In genomic region chr19:45016341-45017215, GRCm38 (mm10) we compare ENCODE assay signal across 8 mouse cellular contexts. TPM values are rescaled to one million over a fixed set of nuclear protein-coding genes. Genes with fewer than 3 reads are reported as not detected.
DNase-seq lines count a peak whose midpoint lies in the region; ATAC-seq and TF ChIP-seq lines count a peak whose summit lies in the region.

No protein-coding gene starts in this region.

- peak; percentile 72 for DNase-seq in G1E (ENCODE audit: low spot score)
- peak; percentile 92 for DNase-seq in brain, adult 2 months (ENCODE audit: low read depth, low spot score)
- peak; percentile 80 for DNase-seq in forebrain, embryonic 11.5 days (ENCODE audit: low spot score)
- peak; percentile 92 for DNase-seq in heart, postnatal 10 days
- DNase-seq in kidney, postnatal 36 days = peak; percentile 94
- DNase-seq in ovary, postnatal 36 days (ENCODE audit: low spot score) = peak; percentile 82

- H3K4me1 ChIP-seq in G1E (ENCODE audit: insufficient read depth, low read depth, low read length) = peaks cover 76% of the 10 kb centered on the region
- H3K4me1 ChIP-seq in forebrain, embryonic 11.5 days (replicated peaks; ENCODE audit: control insufficient read depth, insufficient read depth, low read length) = peaks cover 31% of the 10 kb centered on the region
- peaks cover 68% of the 10 kb centered on the region for H3K4me1 ChIP-seq in lung, embryonic 15.5 days

- H3K27me3 ChIP-seq in G1E (ENCODE audit: insufficient read depth, low read length) = no peaks in the 10 kb centered on the region
- H3K27me3 ChIP-seq in forebrain, embryonic 11.5 days (ENCODE audit: control insufficient read depth, insufficient read depth, low read length) = no peaks in the 10 kb centered on the region
- H3K27me3 ChIP-seq in lung, embryonic 15.5 days = no peaks in the 10 kb centered on the region

- peak overlapping the region; percentile 90 for H3K4me2 ChIP-seq in forebrain, embryonic 11.5 days (ENCODE audit: low read depth, low read length, severe bottlenecking)
- peak overlapping the region; percentile 79 for H3K4me2 ChIP-seq in lung, embryonic 15.5 days

- TF ChIP-seq CTCF in G1E (IDR thresholded peaks at IDR 0.05; ENCODE audit: low read depth, low read length) = no peak

- H3K9me3 ChIP-seq in G1E (replicated peaks) = no peaks in the 10 kb centered on the region
- H3K9me3 ChIP-seq in forebrain, embryonic 11.5 days (ENCODE audit: control insufficient read depth, low read length) = no peaks in the 10 kb centered on the region
- H3K9me3 ChIP-seq in lung, embryonic 15.5 days = no peaks in the 10 kb centered on the region

- intact Hi-C loops in heart, postnatal 10 days (cut with DNase I) = no loop called here

- H3K36me3 ChIP-seq in G1E (replicated peaks) = peaks cover 35% of the 10 kb centered on the region
- no peaks in the 10 kb centered on the region; the same call in 1 of the 2 replicates for H3K36me3 ChIP-seq in forebrain, embryonic 11.5 days (ENCODE audit: control insufficient read depth, insufficient read depth, low read length)
- H3K36me3 ChIP-seq in lung, embryonic 15.5 days = peaks cover 8% of the 10 kb centered on the region

- H3K4me3 ChIP-seq in G1E (ENCODE audit: low read depth, low read length) = peak overlapping the region; percentile 76
- H3K4me3 ChIP-seq in forebrain, embryonic 11.5 days (ENCODE audit: low read depth, low read length) = peak overlapping the region; percentile 42
- peak overlapping the region; percentile 74 for H3K4me3 ChIP-seq in lung, embryonic 15.5 days

- 1% methylated on average over 17 of the region's 18 CpGs for WGBS in forebrain, embryonic 11.5 days
- WGBS in lung, embryonic 15.5 days = 1% methylated on average over 18 of the region's 18 CpGs

- H3K27ac ChIP-seq in forebrain, embryonic 11.5 days (ENCODE audit: low read depth, low read length) = peak overlapping the region; percentile 96
- peak overlapping the region; percentile 99 for H3K27ac ChIP-seq in lung, embryonic 15.5 days

- no peak for ATAC-seq in G1E (ENCODE audit: extremely low read depth, insufficient number of reproducible peaks, low FRiP score, poor library complexity, severe bottlenecking)
- ATAC-seq in forebrain, embryonic 11.5 days (replicated peaks; ENCODE audit: low FRiP score) = no peak; the same call in 1 of the 2 replicates
- ATAC-seq in lung, embryonic 15.5 days (ENCODE audit: borderline replicate concordance, extremely low read depth, low FRiP score, low TSS enrichment) = peak; percentile 52
- no peak for ATAC-seq in erythroid progenitor cell, adult 5-6 weeks (replicated peaks; ENCODE audit: low FRiP score, poor library complexity, severe bottlenecking)

- H3K9ac ChIP-seq in forebrain, embryonic 11.5 days (ENCODE audit: low read length) = peak overlapping the region; percentile 73
- H3K9ac ChIP-seq in lung, embryonic 15.5 days = peak overlapping the region; percentile 60

RNA-seq across cellular contexts. Expression of gene Lzts2, which starts 2.4 kb away (rescaled TPM):
- 25.6 and 32.7 TPM in 2 replicates for total RNA-seq in G1E (2014; fragmentation: Nextera tagmentation)
- 21.7 and 28.5 TPM in 2 replicates for total RNA-seq in G1E (2017)
- polyA plus RNA-seq in G1E (2012) = 122 and 157 TPM in 2 replicates
- polyA plus RNA-seq in forebrain, embryonic 11.5 days (2014; fragmentation: Nextera tagmentation; extraction: Ambion mirVana) = 52.7 and 56.9 TPM in 2 replicates
- 10 to 100 TPM; 60.9 to 77.8 TPM for total RNA-seq in heart, postnatal 10 days (2021)
- polyA plus RNA-seq in lung, embryonic 15.5 days (2015; fragmentation: Nextera tagmentation; extraction: Ambion mirVana) = 75.9 and 81.8 TPM in 2 replicates
- 3.8 TPM in 1 of 2 replicates, not detected in the other for total RNA-seq in erythroid progenitor cell, adult 5-6 weeks (2015; ENCODE audit: low replicate concordance)
- total RNA-seq in erythroid progenitor cell, adult 5-6 weeks (2017; ENCODE audit: low replicate concordance) = 1.4 and 2.2 TPM in 2 replicates

RNA-seq across cellular contexts. Expression of gene Mrpl43, which starts 10.3 kb away (rescaled TPM):
- total RNA-seq in G1E (2014; fragmentation: Nextera tagmentation) (35.6 and 41.8 TPM in 2 replicates), G1E (2017) (39.7 and 42.2 TPM in 2 replicates)
- polyA plus RNA-seq in G1E (2012) = 91.6 and 94.7 TPM in 2 replicates
- polyA plus RNA-seq in forebrain, embryonic 11.5 days (2014; fragmentation: Nextera tagmentation; extraction: Ambion mirVana) = 71.4 and 78.1 TPM in 2 replicates
- total RNA-seq in heart, postnatal 10 days (2021) = 10 to 100 TPM; 49.1 to 51.6 TPM
- 70.1 and 70.8 TPM in 2 replicates for polyA plus RNA-seq in lung, embryonic 15.5 days (2015; fragmentation: Nextera tagmentation; extraction: Ambion mirVana)
- 15.5 and 19.3 TPM in 2 replicates for total RNA-seq in erythroid progenitor cell, adult 5-6 weeks (2015; ENCODE audit: low replicate concordance)
- total RNA-seq in erythroid progenitor cell, adult 5-6 weeks (2017; ENCODE audit: low replicate concordance) = 8.4 and 11.4 TPM in 2 replicates

RNA-seq across cellular contexts. Expression of gene Twnk, which starts 11.1 kb away (rescaled TPM):
- total RNA-seq in G1E (2014; fragmentation: Nextera tagmentation) = 19.3 and 22.4 TPM in 2 replicates
- total RNA-seq in G1E (2017) = 20.4 and 22.0 TPM in 2 replicates
- 14.1 and 14.7 TPM in 2 replicates for polyA plus RNA-seq in G1E (2012)
- 18.4 and 19.9 TPM in 2 replicates for polyA plus RNA-seq in forebrain, embryonic 11.5 days (2014; fragmentation: Nextera tagmentation; extraction: Ambion mirVana)
- 10 to 100 TPM; 16.6 to 19.1 TPM for total RNA-seq in heart, postnatal 10 days (2021)
- 17.8 and 20.8 TPM in 2 replicates for polyA plus RNA-seq in lung, embryonic 15.5 days (2015; fragmentation: Nextera tagmentation; extraction: Ambion mirVana)
- total RNA-seq in erythroid progenitor cell, adult 5-6 weeks (2015; ENCODE audit: low replicate concordance) = 2.9 and 4.3 TPM in 2 replicates
- 1.4 and 2.0 TPM in 2 replicates for total RNA-seq in erythroid progenitor cell, adult 5-6 weeks (2017; ENCODE audit: low replicate concordance)

RNA-seq across cellular contexts. Expression of gene Sema4g, which starts 27.7 kb away (rescaled TPM):
- total RNA-seq in G1E (2014; fragmentation: Nextera tagmentation) (0.30 TPM in 1 of 2 replicates, not detected in the other), G1E (2017) (0.12 and 0.22 TPM in 2 replicates)
- polyA plus RNA-seq in G1E (2012) = 0.11 and 0.13 TPM in 2 replicates
- 7.1 and 7.4 TPM in 2 replicates for polyA plus RNA-seq in forebrain, embryonic 11.5 days (2014; fragmentation: Nextera tagmentation; extraction: Ambion mirVana)
- total RNA-seq in heart, postnatal 10 days (2021) = 1 to 10 TPM; 1.1 TPM
- polyA plus RNA-seq in lung, embryonic 15.5 days (2015; fragmentation: Nextera tagmentation; extraction: Ambion mirVana) = 1.3 and 1.7 TPM in 2 replicates
- 0.36 TPM in 1 of 2 replicates, not detected in the other for total RNA-seq in erythroid progenitor cell, adult 5-6 weeks (2015; ENCODE audit: low replicate concordance)
- 0.39 TPM in 1 of 2 replicates, not detected in the other for total RNA-seq in erythroid progenitor cell, adult 5-6 weeks (2017; ENCODE audit: low replicate concordance)

RNA-seq across cellular contexts. Expression of gene Pdzd7, which starts 28.9 kb away (rescaled TPM):
- total RNA-seq in G1E (2014; fragmentation: Nextera tagmentation) = not detected in 2 replicates
- 0.05 TPM in 1 of 2 replicates, not detected in the other for total RNA-seq in G1E (2017)
- 0.02 and 0.04 TPM in 2 replicates for polyA plus RNA-seq in G1E (2012)
- polyA plus RNA-seq in forebrain, embryonic 11.5 days (2014; fragmentation: Nextera tagmentation; extraction: Ambion mirVana) = 0.61 and 0.63 TPM in 2 replicates
- total RNA-seq in heart, postnatal 10 days (2021) = under 1 TPM in 1 of 2 experiments, not detected in 1; 0.22 TPM
- 0.30 and 0.34 TPM in 2 replicates for polyA plus RNA-seq in lung, embryonic 15.5 days (2015; fragmentation: Nextera tagmentation; extraction: Ambion mirVana)
- not detected in 2 replicates for total RNA-seq in erythroid progenitor cell, adult 5-6 weeks (2015; ENCODE audit: low replicate concordance)
- total RNA-seq in erythroid progenitor cell, adult 5-6 weeks (2017; ENCODE audit: low replicate concordance) = not detected in 2 replicates

Comparison
In these comparisons a context has a peak if more than half of its experiments do, and no peak if none do; other contexts are left out.
1. RNA of gene Lzts2, which starts 2.4 kb away (total RNA-seq): 60.9 to 77.8 TPM in heart, postnatal 10 days and 21.7 to 32.7 TPM in G1E; 1.4 to 3.8 TPM in erythroid progenitor cell, adult 5-6 weeks; every median in the first group is over 4 times any median in the second.
2. Peak in every context shown above with its lines, with median percentiles within 50 percentile points of each other: DNase-seq and H3K4me3 ChIP-seq.